Mouse (Mus musculus) regulatory T cell (primary cell): Measurements from ENCODE around the gene Clic6.

Source experiments
- in situ Hi-C: fragments of 300-600 bp; cut with MboI, MseI; formaldehyde crosslinking; loops from one replicate; pipeline ENCODE4 v1.15.1; 2025; ENCODE audit warnings: high pct_unique_total_duplicates

Clic6 gene

GRCm38 (mm10) chr16:92485436-92485835 lies at the start of gene Clic6:
Clic6 (plus strand) TSS chr16:92485736.
- in situ Hi-C loops: no loop called here

- in situ Hi-C loops: loop anchor here (5.0 kb wide), 1 partner anchor 42 kb away; no protein-coding TSS in a partner anchor
Observed at GRCm38 (mm10) chr16:92439775-92440174, 45.8 kb upstream of the Clic6 start.

- in situ Hi-C loops: loop anchor here (5.0 kb wide), 1 partner anchor 43 kb away; no protein-coding TSS in a partner anchor
Observed at GRCm38 (mm10) chr16:92440229-92440628, 45.3 kb upstream of the Clic6 start.

- in situ Hi-C loops: loop anchor here (5.0 kb wide), 1 partner anchor 44 kb away; no protein-coding TSS in a partner anchor
Observed at GRCm38 (mm10) chr16:92441203-92441602, 44.3 kb upstream of the Clic6 start.

GRCm38 (mm10) chr16:92442150-92442549 lies 43.4 kb upstream of the Clic6 start:
- in situ Hi-C loops: loop anchor here (5.0 kb wide), 1 partner anchor 45 kb away; no protein-coding TSS in a partner anchor

GRCm38 (mm10) chr16:92442946-92443345 lies 42.6 kb upstream of the Clic6 start:
- in situ Hi-C loops: loop anchor here (5.0 kb wide), 1 partner anchor 46 kb away; no protein-coding TSS in a partner anchor

GRCm38 (mm10) chr16:92443644-92444113 lies 41.9 kb upstream of the Clic6 start:
- in situ Hi-C loops: loop anchor here (5.0 kb wide), 1 partner anchor 46 kb away; no protein-coding TSS in a partner anchor

- in situ Hi-C loops: no loop called here
Observed at GRCm38 (mm10) chr16:92445377-92445776, 40.2 kb upstream of the Clic6 start.

- in situ Hi-C loops: no loop called here
Observed at GRCm38 (mm10) chr16:92449080-92449479, 36.5 kb upstream of the Clic6 start.

GRCm38 (mm10) chr16:92450331-92450730 lies 35.2 kb upstream of the Clic6 start:
- in situ Hi-C loops: loop anchor here (10.0 kb wide), 1 partner anchor 116 kb away; no protein-coding TSS in a partner anchor

GRCm38 (mm10) chr16:92451516-92452072 lies 33.9 kb upstream of the Clic6 start:
- in situ Hi-C loops: loop anchor here (10.0 kb wide), 1 partner anchor 117 kb away; no protein-coding TSS in a partner anchor

GRCm38 (mm10) chr16:92452609-92453008 lies 32.9 kb upstream of the Clic6 start:
- in situ Hi-C loops: loop anchor here (10.0 kb wide), 1 partner anchor 118 kb away; no protein-coding TSS in a partner anchor

GRCm38 (mm10) chr16:92454002-92454401 lies 31.5 kb upstream of the Clic6 start:
- in situ Hi-C loops: loop anchor here (10.0 kb wide), 1 partner anchor 119 kb away; no protein-coding TSS in a partner anchor

GRCm38 (mm10) chr16:92454495-92454894 lies 31.0 kb upstream of the Clic6 start:
- in situ Hi-C loops: loop anchor here (10.0 kb wide), 1 partner anchor 120 kb away; no protein-coding TSS in a partner anchor

- in situ Hi-C loops: loop anchor here (10.0 kb wide), 1 partner anchor 121 kb away; no protein-coding TSS in a partner anchor
Observed at GRCm38 (mm10) chr16:92455488-92455887, 30.0 kb upstream of the Clic6 start.

GRCm38 (mm10) chr16:92455969-92456368 lies 29.6 kb upstream of the Clic6 start:
- in situ Hi-C loops: loop anchor here (10.0 kb wide), 1 partner anchor 121 kb away; no protein-coding TSS in a partner anchor

- in situ Hi-C loops: loop anchor here (10.0 kb wide), 1 partner anchor 123 kb away; no protein-coding TSS in a partner anchor
Observed at GRCm38 (mm10) chr16:92457594-92457993, 27.9 kb upstream of the Clic6 start.

- in situ Hi-C loops: no loop called here
Observed at GRCm38 (mm10) chr16:92461412-92461811, 24.1 kb upstream of the Clic6 start.

- in situ Hi-C loops: no loop called here
Observed at GRCm38 (mm10) chr16:92464390-92464972, 21.1 kb upstream of the Clic6 start.

- in situ Hi-C loops: no loop called here
Observed at GRCm38 (mm10) chr16:92465226-92465625, 20.3 kb upstream of the Clic6 start.

- in situ Hi-C loops: no loop called here
Observed at GRCm38 (mm10) chr16:92465642-92466526, 19.7 kb upstream of the Clic6 start.
